Mouse (Mus musculus): ENCODE measurements around the gene Limk1. TPM values are rescaled to one million over a fixed set of nuclear protein-coding genes. Genes with fewer than 3 reads are reported as not detected.

The Limk1 gene
- 17.5 and 20.8 TPM in 2 replicates for polyA plus RNA-seq (2015; fragmentation: Nextera tagmentation; extraction: Ambion mirVana)

DNA sequence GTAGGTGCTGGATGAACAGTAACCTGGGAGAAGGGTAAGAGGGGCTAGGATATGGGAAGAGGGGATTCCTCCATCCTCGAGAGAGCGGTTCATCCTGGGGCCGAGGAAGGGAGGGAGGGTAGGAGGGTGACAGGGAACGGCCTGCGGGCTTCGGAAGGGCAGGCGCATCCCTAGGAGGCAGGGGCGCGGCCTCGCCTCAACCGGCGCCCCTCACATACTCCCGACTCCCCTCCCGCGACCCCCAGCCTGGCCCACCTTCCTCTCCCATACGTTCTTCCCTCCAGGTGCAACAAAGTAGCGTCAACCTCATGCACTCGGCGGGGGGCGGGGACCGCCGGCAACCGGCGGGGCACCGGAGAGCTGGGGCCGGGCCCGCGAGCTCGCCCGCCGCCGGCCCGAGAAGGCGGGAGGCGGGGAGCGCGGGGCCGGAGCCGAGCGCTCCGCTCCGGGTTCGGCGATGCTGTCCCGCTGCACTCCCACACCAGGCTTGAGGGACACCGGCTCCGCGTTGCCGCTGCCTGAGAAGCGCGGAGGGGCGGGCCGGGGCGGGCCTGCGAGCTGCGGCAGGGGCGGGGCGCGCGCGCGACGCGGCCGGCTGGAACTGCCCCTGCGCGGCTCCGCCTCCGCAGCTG, at the start of gene Limk1:
Limk1 (minus strand) TSS at position 513 of the 632 bp plus-strand sequence.
- Histone ChIP-seq H3K4me1 (replicated peaks) (peaks cover 23% of the 10 kb centered on the region), H3K9ac (replicated peaks) (peak within 1 kb of the TSS; percentile 93), H3K27ac (peak within 1 kb of the TSS; percentile 92), H3K9me3 (no peaks in the 10 kb centered on the region), H3K4me3 (replicated peaks) (peak within 1 kb of the TSS; percentile 86), H3K36me3 (peaks cover 30% of the 10 kb centered on the region), H3K4me2 (replicated peaks) (peak within 1 kb of the TSS; percentile 84), H3K27me3 (no peaks in the 10 kb centered on the region)
- ATAC-seq: peak; percentile 44
- under 1% methylated on average over 56 of the region's 69 CpGs for WGBS

DNA sequence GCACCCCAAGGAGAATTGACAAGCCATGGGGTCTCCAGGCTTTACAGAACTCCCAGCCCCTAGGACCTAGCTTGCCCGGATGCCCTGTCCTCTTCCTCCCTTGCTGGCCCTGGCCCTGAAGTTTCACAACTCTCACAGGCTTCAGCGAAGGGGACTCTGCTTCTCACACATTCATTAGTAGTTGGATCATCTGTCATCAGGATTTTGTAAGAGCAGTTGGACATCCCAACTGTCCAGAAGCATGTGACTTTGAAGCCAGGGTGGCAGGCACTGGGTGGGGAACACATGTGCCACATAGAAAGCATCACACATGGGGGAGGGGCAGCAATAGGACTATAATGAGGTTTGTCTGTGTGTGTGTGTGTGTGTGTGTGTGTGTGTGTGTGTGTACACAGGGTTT, 46.5 kb upstream of the Limk1 start:
- Histone ChIP-seq H3K36me3 (no peaks in the 10 kb centered on the region), H3K9me3 (no peaks in the 10 kb centered on the region), H3K27ac (no peak overlapping the region), H3K9ac (replicated peaks) (no peak overlapping the region), H3K4me2 (replicated peaks) (no peak overlapping the region), H3K4me3 (replicated peaks) (no peak overlapping the region), H3K4me1 (replicated peaks) (no peaks in the 10 kb centered on the region), H3K27me3 (no peaks in the 10 kb centered on the region)
- ATAC-seq: no peak
- WGBS: 85% methylated on average over 2 of the region's 2 CpGs

DNA sequence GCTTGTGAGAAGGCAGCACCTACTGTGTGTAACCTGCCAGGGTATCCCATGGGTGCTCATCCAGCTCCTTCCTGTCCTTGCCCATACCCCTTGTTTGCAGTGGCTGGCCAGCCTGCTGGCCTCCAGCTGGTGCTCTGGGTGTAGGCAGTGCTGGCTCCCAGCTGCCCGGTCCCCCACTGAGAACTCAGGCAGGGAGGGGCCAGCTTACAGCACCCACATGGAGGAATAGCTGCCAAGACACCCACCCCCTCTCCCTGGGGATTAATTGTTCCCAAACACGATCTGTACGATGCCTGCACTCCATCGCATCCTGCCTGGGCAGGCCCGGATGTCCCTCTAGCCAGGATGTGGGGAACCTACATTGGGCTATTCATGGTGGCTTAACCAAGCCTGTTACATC, 45.7 kb upstream of the Limk1 start:
- 78% methylated on average over 5 of the region's 5 CpGs for WGBS
- Histone ChIP-seq H3K9ac (replicated peaks) (no peak overlapping the region), H3K27ac (no peak overlapping the region), H3K4me3 (replicated peaks) (no peak overlapping the region), H3K4me1 (replicated peaks) (no peaks in the 10 kb centered on the region), H3K9me3 (no peaks in the 10 kb centered on the region), H3K27me3 (no peaks in the 10 kb centered on the region), H3K4me2 (replicated peaks) (no peak overlapping the region), H3K36me3 (no peaks in the 10 kb centered on the region)
- ATAC-seq: no peak

DNA sequence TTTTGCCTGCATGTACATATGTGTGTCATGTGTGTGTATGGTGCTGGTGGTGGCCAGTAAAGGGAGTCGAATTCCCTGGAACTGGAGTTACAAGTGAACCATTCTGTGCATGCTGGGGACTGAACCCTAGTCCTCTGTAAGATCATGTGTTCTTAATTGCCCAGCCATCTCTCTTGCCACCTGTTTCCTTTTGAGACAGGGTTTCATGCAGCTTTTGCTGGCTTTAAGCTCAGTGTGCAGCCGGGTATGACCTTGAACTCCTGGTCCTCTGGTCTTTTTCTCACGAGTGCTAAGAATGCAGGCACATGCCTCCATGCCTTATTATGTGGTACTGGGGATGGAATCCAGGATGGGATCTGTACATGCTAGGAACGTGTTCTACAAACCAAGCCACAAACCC, 44.8 kb upstream of the Limk1 start:
- H3K27me3 ChIP-seq: no peaks in the 10 kb centered on the region
- no peak overlapping the region for H3K4me2 ChIP-seq (replicated peaks)
- H3K4me1 ChIP-seq (replicated peaks): no peaks in the 10 kb centered on the region
- H3K27ac ChIP-seq: no peak overlapping the region
- 74% methylated on average over 4 of the region's 4 CpGs for WGBS
- H3K36me3 ChIP-seq: no peaks in the 10 kb centered on the region
- ATAC-seq: no peak
- no peaks in the 10 kb centered on the region for H3K9me3 ChIP-seq
- no peak overlapping the region for H3K9ac ChIP-seq (replicated peaks)
- H3K4me3 ChIP-seq (replicated peaks): no peak overlapping the region

DNA sequence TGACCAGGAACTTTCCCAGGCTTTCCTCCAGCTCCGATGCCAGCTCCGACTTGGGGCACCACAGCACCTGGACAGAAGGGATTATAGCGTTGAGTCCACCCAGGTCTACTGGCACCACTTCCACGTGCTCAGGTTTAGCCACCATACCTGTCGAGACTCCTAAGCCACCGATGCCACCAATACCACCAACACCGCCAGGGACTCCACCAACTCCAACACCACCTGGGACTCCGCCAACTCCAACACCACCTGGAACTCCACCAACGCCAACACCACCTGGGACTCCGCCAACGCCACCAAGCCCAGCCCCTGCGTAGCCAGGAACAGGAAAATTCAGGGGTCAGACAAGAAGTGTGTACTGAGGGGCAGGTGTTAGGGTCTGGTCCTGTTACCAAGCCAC, 40.7 kb upstream of the Limk1 start:
- Histone ChIP-seq H3K4me2 (replicated peaks) (no peak overlapping the region), H3K27me3 (no peaks in the 10 kb centered on the region), H3K9me3 (no peaks in the 10 kb centered on the region), H3K27ac (no peak overlapping the region), H3K4me3 (replicated peaks) (no peak overlapping the region), H3K9ac (replicated peaks) (no peak overlapping the region), H3K4me1 (replicated peaks) (no peaks in the 10 kb centered on the region), H3K36me3 (no peaks in the 10 kb centered on the region)
- ATAC-seq: no peak
- WGBS: 92% methylated on average over 12 of the region's 12 CpGs

DNA sequence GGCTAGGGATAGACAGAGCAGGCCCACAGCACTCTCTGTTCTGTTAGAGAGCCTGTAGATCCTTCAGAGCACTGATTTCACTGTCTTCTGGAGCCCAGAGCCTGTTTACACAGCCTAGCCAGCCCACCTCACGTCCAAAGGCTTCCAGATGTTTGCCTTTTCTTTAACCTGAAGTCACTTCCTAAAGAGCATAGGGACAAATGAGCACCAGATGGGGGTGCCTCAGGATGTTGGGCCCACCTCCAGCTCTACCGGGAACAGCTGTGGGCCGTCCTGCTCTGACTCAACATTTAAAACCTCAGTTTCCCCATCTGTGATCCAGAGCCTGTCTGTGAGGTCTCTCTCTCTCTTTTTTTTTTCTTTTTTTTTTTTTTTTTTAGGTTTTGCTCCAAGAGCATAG, 40.1 kb upstream of the Limk1 start:
- H3K27ac ChIP-seq: no peak overlapping the region
- H3K4me2 ChIP-seq (replicated peaks): no peak overlapping the region
- no peaks in the 10 kb centered on the region for H3K27me3 ChIP-seq
- no peaks in the 10 kb centered on the region for H3K36me3 ChIP-seq
- H3K4me3 ChIP-seq (replicated peaks): no peak overlapping the region
- no peaks in the 10 kb centered on the region for H3K4me1 ChIP-seq (replicated peaks)
- 83% methylated on average over 3 of the region's 3 CpGs for WGBS
- H3K9ac ChIP-seq (replicated peaks): no peak overlapping the region
- no peak for ATAC-seq
- H3K9me3 ChIP-seq: no peaks in the 10 kb centered on the region

DNA sequence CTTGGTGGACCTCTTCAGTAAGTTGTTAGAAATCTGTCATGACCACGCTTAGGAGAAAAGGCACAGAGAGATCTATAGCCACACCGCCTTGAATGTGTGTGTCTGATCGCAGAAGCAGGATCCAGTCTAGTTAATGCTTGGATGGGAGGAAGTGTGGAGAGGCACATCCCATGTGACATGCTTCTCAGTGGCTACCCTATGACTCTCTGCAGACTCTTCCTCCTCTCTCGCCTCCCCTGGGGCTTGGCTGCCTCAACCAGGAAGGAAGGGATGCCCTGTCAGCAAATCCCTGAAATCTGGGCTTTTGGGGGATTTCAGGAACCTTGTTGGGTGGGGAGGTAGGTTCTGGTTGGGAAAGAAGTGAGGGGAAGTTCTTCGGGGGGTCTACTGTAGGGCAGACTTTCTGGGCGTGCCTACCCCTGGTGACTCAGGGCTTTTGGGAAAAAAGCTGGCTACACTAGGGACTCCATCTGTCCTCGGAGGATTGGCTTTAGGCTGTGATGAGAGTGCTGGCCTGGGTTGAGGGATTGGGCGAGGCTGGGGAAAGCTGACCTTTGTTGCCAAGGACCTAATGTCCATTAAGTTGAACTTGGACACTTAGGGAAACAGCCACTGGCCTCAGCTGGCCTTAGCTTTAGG, 38.7 kb upstream of the Limk1 start:
- H3K4me3 ChIP-seq (replicated peaks): no peak overlapping the region
- no peaks in the 10 kb centered on the region for H3K4me1 ChIP-seq (replicated peaks)
- no peaks in the 10 kb centered on the region for H3K9me3 ChIP-seq
- ATAC-seq: no peak
- H3K36me3 ChIP-seq: no peaks in the 10 kb centered on the region
- no peaks in the 10 kb centered on the region for H3K27me3 ChIP-seq
- WGBS: 88% methylated on average over 8 of the region's 8 CpGs
- H3K4me2 ChIP-seq (replicated peaks): no peak overlapping the region
- no peak overlapping the region for H3K27ac ChIP-seq
- H3K9ac ChIP-seq (replicated peaks): no peak overlapping the region

DNA sequence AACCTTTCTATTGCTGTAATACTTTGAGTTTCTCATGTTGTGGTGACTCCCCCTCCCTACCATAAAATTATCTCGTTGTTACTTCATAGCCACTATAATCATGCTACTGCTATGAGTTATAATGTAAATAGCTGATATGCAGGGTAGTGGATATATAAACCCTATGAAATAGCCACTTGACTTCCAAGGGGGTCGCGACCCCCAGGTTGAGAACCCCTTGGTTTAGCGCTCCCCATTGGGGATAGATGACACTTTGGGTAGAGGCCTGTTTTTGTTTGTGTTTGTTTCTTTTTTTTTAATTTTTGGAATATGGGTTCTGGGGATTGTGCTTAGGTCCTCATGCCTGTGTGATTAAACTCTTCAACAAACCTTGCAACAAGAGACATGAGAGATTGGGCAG, 36.9 kb upstream of the Limk1 start:
- Histone ChIP-seq H3K27ac (no peak overlapping the region), H3K4me2 (replicated peaks) (no peak overlapping the region), H3K9me3 (no peaks in the 10 kb centered on the region), H3K4me3 (replicated peaks) (no peak overlapping the region), H3K4me1 (replicated peaks) (no peaks in the 10 kb centered on the region), H3K9ac (replicated peaks) (no peak overlapping the region), H3K36me3 (no peaks in the 10 kb centered on the region), H3K27me3 (no peaks in the 10 kb centered on the region)
- WGBS: 69% methylated on average over 4 of the region's 4 CpGs
- no peak for ATAC-seq

DNA sequence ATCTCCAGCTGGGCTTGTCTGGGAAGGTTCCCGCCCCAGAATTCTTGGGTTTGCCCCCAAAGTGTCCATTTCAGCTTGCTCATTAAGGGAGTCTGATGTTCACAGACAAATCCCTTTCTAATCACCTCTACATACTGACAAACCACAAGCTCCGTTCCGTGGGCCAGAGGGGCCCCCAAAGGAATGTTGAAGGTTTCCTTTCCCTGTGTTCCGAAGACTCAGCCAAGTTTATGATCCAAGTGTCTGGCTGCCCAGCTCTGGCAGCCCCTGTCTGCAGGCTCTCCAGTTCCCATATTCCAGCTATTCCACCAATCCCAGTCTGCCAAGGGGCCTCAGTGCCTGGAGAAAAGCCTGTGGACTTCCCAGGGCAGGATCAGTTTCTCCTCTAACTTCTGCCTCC, 31.7 kb upstream of the Limk1 start:
- no peaks in the 10 kb centered on the region for H3K9me3 ChIP-seq
- no peaks in the 10 kb centered on the region for H3K4me1 ChIP-seq (replicated peaks)
- no peaks in the 10 kb centered on the region for H3K36me3 ChIP-seq
- no peak overlapping the region for H3K9ac ChIP-seq (replicated peaks)
- H3K4me2 ChIP-seq (replicated peaks): no peak overlapping the region
- no peak overlapping the region for H3K4me3 ChIP-seq (replicated peaks)
- ATAC-seq: no peak
- H3K27ac ChIP-seq: no peak overlapping the region
- no peaks in the 10 kb centered on the region for H3K27me3 ChIP-seq
- WGBS: 88% methylated on average over 4 of the region's 4 CpGs

DNA sequence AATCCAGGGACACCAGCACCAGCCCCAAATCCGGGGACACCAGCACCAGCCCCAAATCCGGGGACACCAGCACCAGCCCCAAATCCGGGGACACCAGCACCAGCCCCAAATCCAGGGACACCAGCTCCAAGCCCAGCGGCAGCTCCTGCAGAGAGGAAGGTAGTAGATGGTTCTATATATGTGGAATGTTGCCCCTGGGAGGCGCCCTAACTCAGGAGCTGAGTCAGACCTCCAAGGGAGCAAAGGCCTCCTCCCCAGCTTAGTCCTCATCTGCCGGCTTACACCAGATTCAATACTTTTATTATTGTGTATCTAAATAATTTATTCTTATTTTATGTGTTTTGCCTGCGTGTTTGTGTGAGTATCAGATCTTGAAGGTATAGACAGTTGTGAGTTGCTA, 22.7 kb upstream of the Limk1 start:
- Histone ChIP-seq H3K27ac (no peak overlapping the region), H3K9me3 (no peaks in the 10 kb centered on the region), H3K27me3 (no peaks in the 10 kb centered on the region), H3K4me1 (replicated peaks) (no peaks in the 10 kb centered on the region), H3K36me3 (no peaks in the 10 kb centered on the region), H3K4me2 (replicated peaks) (no peak overlapping the region), H3K4me3 (replicated peaks) (no peak overlapping the region), H3K9ac (replicated peaks) (no peak overlapping the region)
- ATAC-seq: no peak
- whole genome bisulfite sequencing: 68% methylated on average over 7 of the region's 7 CpGs

DNA sequence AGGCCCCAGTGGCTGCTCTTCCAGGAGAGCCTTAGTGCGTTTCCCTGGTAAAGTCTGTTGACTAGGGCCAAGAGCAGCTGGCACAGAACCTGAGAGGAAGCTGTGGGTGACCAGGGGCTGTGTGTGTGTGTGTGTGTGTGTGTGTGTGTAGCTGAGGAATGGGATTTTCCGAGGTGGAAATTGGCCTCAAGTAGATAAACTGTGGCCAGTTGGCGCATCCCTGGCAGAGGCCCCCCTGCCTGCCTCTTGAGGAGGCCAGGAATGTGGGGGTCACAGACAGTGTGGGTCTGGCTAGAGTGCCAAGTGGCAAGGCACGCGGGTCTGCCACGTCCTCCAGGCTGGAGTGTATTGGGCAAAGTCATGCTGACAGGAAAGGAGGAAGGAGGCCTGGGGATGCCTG, 20.9 kb upstream of the Limk1 start:
- Histone ChIP-seq H3K4me2 (replicated peaks) (no peak overlapping the region), H3K9me3 (no peaks in the 10 kb centered on the region), H3K27ac (no peak overlapping the region), H3K4me3 (replicated peaks) (no peak overlapping the region), H3K9ac (replicated peaks) (no peak overlapping the region), H3K27me3 (0 out of 2 replicates have a peak, but pooled peaks cover 6% of the 10 kb centered on the region), H3K36me3 (no peaks in the 10 kb centered on the region), H3K4me1 (replicated peaks) (no peaks in the 10 kb centered on the region)
- no peak for ATAC-seq
- WGBS: 74% methylated on average over 6 of the region's 6 CpGs

DNA sequence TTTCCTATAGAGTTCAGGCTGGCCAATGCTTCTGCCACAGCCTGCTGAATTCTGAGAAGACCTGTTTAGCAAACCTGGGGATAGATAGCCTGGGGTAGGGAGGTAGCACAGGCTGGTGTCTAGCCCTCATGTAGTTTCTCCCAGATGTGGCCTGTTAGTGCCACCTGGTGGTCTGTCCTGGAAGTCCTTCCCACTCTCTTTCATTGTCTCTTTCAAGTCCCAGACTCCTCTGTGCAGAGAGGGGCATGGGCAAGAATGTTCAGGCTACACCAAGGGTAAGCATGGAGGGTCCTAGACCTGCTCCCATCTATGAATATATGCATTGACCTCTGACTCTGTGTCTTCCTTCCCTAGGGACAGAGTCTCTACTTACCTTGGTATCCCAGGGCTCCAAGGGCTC, 15.8 kb upstream of the Limk1 start:
- H3K9me3 ChIP-seq: no peaks in the 10 kb centered on the region
- no peak overlapping the region for H3K27ac ChIP-seq
- H3K36me3 ChIP-seq: no peaks in the 10 kb centered on the region
- H3K27me3 ChIP-seq: 0 out of 2 replicates have a peak, but pooled peaks cover 6% of the 10 kb centered on the region
- no peak overlapping the region for H3K9ac ChIP-seq (replicated peaks)
- H3K4me1 ChIP-seq (replicated peaks): no peaks in the 10 kb centered on the region
- no peak overlapping the region for H3K4me3 ChIP-seq (replicated peaks)
- H3K4me2 ChIP-seq (replicated peaks): no peak overlapping the region
- ATAC-seq: peak; percentile 87

DNA sequence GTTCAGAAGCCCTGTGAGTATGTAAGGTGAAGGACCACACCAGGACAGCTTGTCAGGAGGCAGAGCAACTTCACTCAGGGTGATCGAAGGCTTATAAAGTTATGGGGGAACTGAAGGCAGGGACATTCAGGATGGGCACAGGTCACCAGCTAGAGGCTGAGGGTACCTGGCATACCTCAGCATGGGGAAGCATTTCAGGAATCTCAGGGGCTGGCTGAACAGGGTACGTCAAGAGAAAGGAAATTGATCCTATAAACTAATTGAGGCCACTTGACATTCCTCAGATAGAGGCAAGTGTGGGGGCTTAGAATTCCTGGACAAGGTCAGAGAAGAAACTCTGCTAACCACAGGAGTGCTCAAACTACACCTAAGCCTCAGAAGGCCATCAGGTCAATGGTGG, 7.1 kb upstream of the Limk1 start:
- H3K27me3 ChIP-seq: no peaks in the 10 kb centered on the region
- no peak for ATAC-seq

More for the DNA sequence above, 7.1 kb upstream of the Limk1 start:
- 83% methylated on average over 2 of the region's 2 CpGs for WGBS
- no peaks in the 10 kb centered on the region for H3K4me1 ChIP-seq (replicated peaks)
- H3K36me3 ChIP-seq: no peaks in the 10 kb centered on the region
- H3K9me3 ChIP-seq: no peaks in the 10 kb centered on the region
- H3K27ac ChIP-seq: no peak overlapping the region
- H3K9ac ChIP-seq (replicated peaks): no peak overlapping the region
- no peak overlapping the region for H3K4me3 ChIP-seq (replicated peaks)
- no peak overlapping the region for H3K4me2 ChIP-seq (replicated peaks)

Measured in midbrain, embryonic 13.5 days (tissue).